Mouse (Mus musculus): ENCODE data around the gene Grk6.

GRCm38 (mm10) chr13:55483071-55483470 lies 38.2 kb downstream of the Grk6 start:
- no peak for TF ChIP-seq POLR2AphosphoS2 (IDR thresholded peaks at IDR 0.05; ENCODE audit: low read length)
- no peak for TF ChIP-seq POLR2A (IDR thresholded peaks at IDR 0.05; ENCODE audit: control insufficient read depth in 1 of 2, insufficient read depth in 1 of 2, low read depth in 1 of 2, low read length in 2 of 2, poor library complexity in 1 of 2)
- TF ChIP-seq MYC (IDR thresholded peaks at IDR 0.05; ENCODE audit: low read depth, low read length): no peak
- TF ChIP-seq EP300 (IDR thresholded peaks at IDR 0.05; ENCODE audit: low read depth in 1 of 2, low read length in 2 of 2): no peak
- TF ChIP-seq NELFE (IDR thresholded peaks at IDR 0.05; ENCODE audit: low read depth, low read length): no peak
- TF ChIP-seq MAX (IDR thresholded peaks at IDR 0.05; ENCODE audit: low read length): no peak
- TF ChIP-seq CTCF (IDR thresholded peaks at IDR 0.05 in 2 of 3, conservative IDR thresholded peaks at IDR 0.05 in 1 of 3; ENCODE audit: control insufficient read depth in 1 of 3, insufficient read depth in 1 of 3, low read depth in 2 of 3, low read length in 3 of 3, poor library complexity in 1 of 3, severe bottlenecking in 1 of 3): no peak
- no peak for TF ChIP-seq TCF12 (IDR thresholded peaks at IDR 0.05; ENCODE audit: low read depth, low read length)
- no peak for TF ChIP-seq CHD2 (IDR thresholded peaks at IDR 0.05; ENCODE audit: low read length)
- TF ChIP-seq HCFC1 (IDR thresholded peaks at IDR 0.05; ENCODE audit: low read depth, low read length): no peak
- TF ChIP-seq GABPA (IDR thresholded peaks at IDR 0.05; ENCODE audit: low read depth, low read length): no peak
- no peak for TF ChIP-seq UBTF (IDR thresholded peaks at IDR 0.05; ENCODE audit: borderline replicate concordance, insufficient read depth, low read depth, low read length)
